Mouse (Mus musculus) gastrocnemius, postnatal 10 days (tissue): ENCODE data around the gene Ripk3. TPM values are rescaled to one million over a fixed set of nuclear protein-coding genes. Genes with fewer than 3 reads are reported as not detected.
A peak's percentile ranks its signal among the peaks of the same experiment; 100 is the strongest.

ENCODE experiments used
- DNase-seq: peaks from one replicate; pipeline ENCODE4 v3.0.0; 2021; ENCODE audit warnings: mixed read lengths
- total RNA-seq, 2 experiments: library from RNA; stranded (reverse); gene quantifications; 2 replicates each; pipeline ENCODE4 v1.2.3; 2021

The Ripk3 gene
- total RNA-seq, 2 experiments from 2014 or later: 3.9 to 4.2 TPM

DNA sequence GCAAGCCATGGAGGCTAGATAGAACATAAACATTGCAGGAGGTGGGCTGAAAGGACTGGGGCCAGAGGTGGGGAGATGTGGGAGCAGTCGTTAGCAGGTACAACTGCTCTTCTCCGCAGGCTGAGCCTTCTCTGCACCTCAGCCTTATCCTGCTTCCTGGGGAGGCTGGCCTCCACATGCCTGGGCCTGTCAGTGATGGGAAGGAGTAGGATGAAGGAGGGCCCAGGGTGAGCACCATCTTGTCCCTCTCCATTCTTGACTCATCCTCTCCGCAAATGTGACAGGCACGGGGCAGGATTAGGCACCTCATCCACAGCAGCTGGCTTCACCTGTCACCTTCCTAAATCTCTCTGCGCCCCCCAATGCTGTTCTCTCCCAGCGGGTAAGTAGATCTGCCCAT is 27.5 kb downstream of the Ripk3 start, which contains the start of gene Ltb4r2:
Ltb4r2 (plus strand) TSS at position 266 of the 400 bp plus-strand sequence.
- no peak for DNase-seq

DNA sequence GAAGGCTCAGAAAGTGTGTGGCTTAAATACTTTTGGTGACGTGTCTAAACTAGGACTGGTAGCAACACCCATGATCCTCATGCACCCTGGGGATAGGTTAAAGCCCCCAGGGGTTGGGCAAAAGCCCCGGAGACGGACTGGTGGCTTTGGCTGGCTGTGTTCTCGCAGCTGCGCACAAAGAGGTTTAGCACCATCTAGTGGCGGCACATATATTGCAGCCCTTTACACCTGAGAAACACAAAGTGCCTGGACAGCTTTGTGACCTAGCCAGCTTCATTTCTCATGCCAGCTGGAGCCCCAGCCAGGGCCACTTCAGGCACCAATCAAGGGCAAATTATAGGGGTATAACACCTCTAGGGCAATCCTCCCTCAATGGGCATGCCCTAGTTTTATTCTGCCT is 28.5 kb downstream of the Ripk3 start:
- DNase-seq: peak; percentile 85

DNA sequence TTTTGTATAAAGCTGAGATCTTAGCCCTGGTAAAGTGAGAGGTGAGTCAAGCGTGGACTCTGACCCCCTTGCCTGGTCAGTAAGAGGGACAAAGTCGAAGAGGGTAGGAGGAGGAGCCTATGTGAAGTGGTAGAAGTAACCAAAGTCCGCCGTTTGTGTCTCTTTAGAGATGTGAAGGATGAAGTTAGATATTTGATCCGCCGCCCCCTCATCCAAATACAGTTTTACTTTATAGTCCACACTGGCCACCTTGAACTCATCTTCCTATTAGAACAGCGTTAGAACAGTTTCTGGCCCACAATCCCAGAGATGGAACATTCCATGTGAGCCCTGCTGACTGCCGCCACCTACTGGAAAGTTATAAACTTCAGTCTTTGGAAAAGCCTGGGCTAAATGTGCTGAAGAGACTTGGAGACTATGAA is 30.3 kb downstream of the Ripk3 start, which contains the start of gene Cideb:
Cideb (minus strand) TSS at position 96 of the 422 bp plus-strand sequence.
- DNase-seq: no peak

- no peak for DNase-seq
These were observed 31.1 kb downstream of the Ripk3 start for GRCm38 (mm10) chr14:55757566-55757965.

DNA sequence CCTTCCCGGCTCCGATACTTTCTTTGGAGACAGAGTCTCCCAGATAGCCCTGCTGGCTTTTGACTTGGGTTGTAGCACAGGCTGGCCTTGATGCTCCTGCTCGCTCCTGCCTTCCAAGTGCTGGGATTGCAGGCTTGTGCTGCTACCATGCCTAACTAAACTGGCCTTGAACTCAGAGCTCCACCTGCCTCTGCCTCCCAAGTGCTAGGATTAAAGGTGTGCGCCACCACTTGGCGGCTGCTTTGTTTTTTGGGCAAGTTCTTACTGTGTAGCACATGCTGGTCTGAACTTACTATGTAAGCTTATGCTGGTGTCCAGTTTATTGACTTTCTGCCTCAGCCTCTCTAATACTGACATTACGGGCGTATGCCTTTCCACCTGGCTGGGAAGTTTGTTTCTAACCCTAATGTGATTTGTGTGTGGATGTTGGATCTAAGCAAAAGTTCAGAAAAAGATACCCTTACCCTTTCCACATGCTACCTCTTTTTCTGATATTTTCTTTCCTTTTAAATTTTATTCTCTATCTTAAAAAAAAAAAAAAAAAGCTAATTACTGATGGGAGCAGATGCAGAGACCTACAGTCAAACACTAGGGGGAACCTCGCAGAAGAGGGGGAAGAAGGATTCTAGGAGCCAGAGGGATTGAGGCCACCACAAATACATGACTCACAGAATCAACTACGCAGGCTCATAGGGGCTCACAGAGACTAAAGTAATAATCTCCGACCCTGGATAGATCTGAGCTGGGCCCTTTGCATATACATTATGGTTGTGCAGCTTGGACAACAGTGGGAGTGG is 41.4 kb downstream of the Ripk3 start:
- DNase-seq: no peak

- no peak for DNase-seq
These were observed 42.8 kb downstream of the Ripk3 start for GRCm38 (mm10) chr14:55745861-55746237.

DNA sequence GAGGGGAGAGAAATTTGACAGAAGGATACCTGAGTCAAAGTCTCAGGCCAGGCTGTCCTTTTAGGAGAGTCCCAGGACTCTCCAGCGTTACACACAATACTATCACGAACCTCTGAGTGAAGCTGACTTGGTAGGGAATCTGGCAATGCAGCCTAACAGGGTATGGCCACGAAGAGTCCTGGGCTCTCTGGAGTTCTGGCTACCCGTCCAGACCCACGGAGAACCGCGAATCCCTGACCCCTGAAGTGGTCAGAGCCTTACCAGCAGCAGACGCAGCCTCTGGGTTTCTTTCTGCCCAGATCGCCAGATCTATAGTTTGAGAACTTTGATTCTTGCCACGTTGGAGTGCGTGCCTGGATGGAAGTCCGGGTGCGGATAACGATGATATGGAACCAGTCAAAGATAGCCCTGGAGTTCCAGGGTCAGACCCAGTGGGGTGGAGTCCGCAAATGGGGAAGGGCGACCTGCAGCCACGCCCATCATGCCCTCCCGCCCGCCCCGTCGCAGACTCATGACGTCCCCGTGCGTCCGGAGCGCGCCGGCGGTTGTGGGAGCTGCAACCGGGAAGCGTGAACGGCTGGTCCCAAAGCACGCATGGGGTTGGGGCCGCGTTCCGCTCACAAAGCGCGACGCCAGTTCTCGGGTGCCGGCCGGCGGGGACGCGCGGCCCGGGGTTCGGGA is 43.3 kb downstream of the Ripk3 start, which contains the start of the genes Dhrs1 and Nop9:
Dhrs1 (minus strand) TSS at position 511 of the 681 bp plus-strand sequence.
Nop9 (plus strand) TSS at position 514 of the 681 bp plus-strand sequence.
- DNase-seq: peak; percentile 89

- DNase-seq: peak; percentile 87
These were observed 45.0 kb downstream of the Ripk3 start for GRCm38 (mm10) chr14:55743711-55744110.

DNA sequence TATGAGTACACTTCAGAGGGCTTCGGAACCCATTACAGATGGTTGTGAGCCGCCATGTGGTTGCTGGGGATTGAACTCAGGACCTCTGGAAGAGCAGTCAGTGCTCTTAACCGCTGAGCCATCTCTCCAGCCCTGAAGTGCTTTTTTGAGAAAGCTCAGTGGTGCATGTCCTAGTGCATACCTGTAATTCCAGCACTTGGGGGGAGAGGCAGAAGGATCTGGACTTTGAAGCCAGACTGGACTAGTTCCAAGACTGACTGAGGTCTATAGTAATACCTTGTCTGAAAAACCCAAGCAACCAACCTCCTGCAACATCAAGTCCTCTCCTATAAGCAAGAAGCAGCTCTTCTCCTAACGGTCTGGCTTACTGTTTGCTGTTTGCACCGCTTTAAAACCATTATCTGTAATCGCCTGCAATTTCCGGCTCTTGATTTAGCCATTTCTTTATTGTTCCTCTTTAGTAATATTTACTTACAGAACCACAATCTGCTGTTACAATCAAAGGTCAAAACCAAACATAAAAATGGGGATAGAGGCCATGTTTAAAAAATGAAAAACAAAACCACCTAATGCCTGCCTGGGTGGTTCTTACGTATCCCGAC is 51.5 kb downstream of the Ripk3 start:
- DNase-seq: no peak

- DNase-seq: no peak
These were observed 52.9 kb downstream of the Ripk3 start for GRCm38 (mm10) chr14:55735758-55736157.

GRCm38 (mm10) chr14:55735334-55735733 is 53.3 kb downstream of the Ripk3 start:
- no peak for DNase-seq

Other genes with a start within 250 kb of the Ripk3 start
- 10 to 100 TPM; 15.0 to 21.4 TPM for gene Pck2, start 248.6 kb downstream of the Ripk3 start, total RNA-seq
- 10 to 100 TPM; 61.1 to 61.2 TPM for gene Dcaf11, start 228.9 kb downstream of the Ripk3 start, total RNA-seq
- gene A730061H03Rik, start 228.5 kb downstream of the Ripk3 start, total RNA-seq: not detected
- gene Fitm1, start 213.2 kb downstream of the Ripk3 start, total RNA-seq: 100 to 1,000 TPM; 403 to 446 TPM
- 10 to 100 TPM; 56.3 to 58.7 TPM for gene Psme1, start 210.7 kb downstream of the Ripk3 start, total RNA-seq
- gene Emc9, start 203.6 kb downstream of the Ripk3 start, total RNA-seq: 10 to 100 TPM; 45.2 to 49.9 TPM
- 10 to 100 TPM; 74.4 to 85.8 TPM for gene Psme2, start 197.8 kb downstream of the Ripk3 start, total RNA-seq
- 10 to 100 TPM; 15.9 to 16.4 TPM for gene Rnf31, start 197.2 kb downstream of the Ripk3 start, total RNA-seq
- 1 to 10 TPM; 5.0 to 5.7 TPM for gene Irf9, start 185.3 kb downstream of the Ripk3 start, total RNA-seq
- gene Rec8, start 170.8 kb downstream of the Ripk3 start, total RNA-seq: under 1 TPM; 0.56 to 0.70 TPM
- gene Ipo4, start 152.9 kb downstream of the Ripk3 start, total RNA-seq: 10 to 100 TPM; 68.3 to 77.1 TPM
- 1 to 10 TPM; 1.1 to 2.7 TPM for gene Gm49378, start 151.0 kb downstream of the Ripk3 start, total RNA-seq
- 10 to 100 TPM; 29.2 to 33.2 TPM for gene Tm9sf1, start 145.1 kb downstream of the Ripk3 start, total RNA-seq
- 1 to 10 TPM in 1 of 2 experiments, under 1 TPM in 1; 0.54 to 1.1 TPM for gene Tssk4, start 138.7 kb downstream of the Ripk3 start, total RNA-seq
- gene Mdp1, start 128.4 kb downstream of the Ripk3 start, total RNA-seq: 10 to 100 TPM; 20.9 to 22.2 TPM
- 1 to 10 TPM; 5.9 to 8.6 TPM for gene Gmpr2, start 116.9 kb downstream of the Ripk3 start, total RNA-seq
- 100 to 1,000 TPM; 242 to 253 TPM for gene Nedd8, start 116.7 kb downstream of the Ripk3 start, total RNA-seq
- gene Tinf2, start 107.0 kb downstream of the Ripk3 start, total RNA-seq: 10 to 100 TPM; 11.7 to 14.9 TPM
- gene Tgm1, start 74.9 kb downstream of the Ripk3 start, total RNA-seq: under 1 TPM; 0.19 to 0.50 TPM
- gene Rabggta, start 66.6 kb downstream of the Ripk3 start, total RNA-seq: 10 to 100 TPM in 1 of 2 experiments, 1 to 10 TPM in 1; 9.4 to 10.2 TPM
- gene Dhrs1, start 43.2 kb downstream of the Ripk3 start, total RNA-seq: 10 to 100 TPM; 33.2 to 33.3 TPM
- 10 to 100 TPM; 13.4 to 15.2 TPM for gene Nop9, start 43.2 kb downstream of the Ripk3 start, total RNA-seq
- gene Cideb, start 30.4 kb downstream of the Ripk3 start, total RNA-seq: not detected
- gene Ltb4r2, start 27.4 kb downstream of the Ripk3 start, total RNA-seq: under 1 TPM; 0.07 to 0.14 TPM
- under 1 TPM; 0.16 to 0.61 TPM for gene Ltb4r1, start 22.9 kb downstream of the Ripk3 start, total RNA-seq
- gene Adcy4, start 4.8 kb downstream of the Ripk3 start, total RNA-seq: 1 to 10 TPM; 5.9 to 9.4 TPM
- 10 to 100 TPM in 1 of 2 experiments, 1 to 10 TPM in 1; 9.3 to 14.8 TPM for gene Nfatc4, start 34.3 kb upstream of the Ripk3 start, total RNA-seq
- gene Nynrin, start 65.1 kb upstream of the Ripk3 start, total RNA-seq: 10 to 100 TPM in 1 of 2 experiments, 1 to 10 TPM in 1; 9.3 to 15.3 TPM
- under 1 TPM; 0.16 to 0.29 TPM for gene Cbln3, start 95.5 kb upstream of the Ripk3 start, total RNA-seq
- 10 to 100 TPM in 1 of 2 experiments, 1 to 10 TPM in 1; 8.0 to 11.6 TPM for gene Khnyn, start 96.1 kb upstream of the Ripk3 start, total RNA-seq
- gene Sdr39u1, start 111.4 kb upstream of the Ripk3 start, total RNA-seq: 10 to 100 TPM; 73.3 to 82.4 TPM
- gene Cma1, start 155.8 kb upstream of the Ripk3 start, total RNA-seq: 10 to 100 TPM; 18.2 to 18.8 TPM
- 1 to 10 TPM in 1 of 2 experiments, under 1 TPM in 1; 0.65 to 1.5 TPM for gene Cma2, start 162.1 kb upstream of the Ripk3 start, total RNA-seq
- gene Mcpt1, start 229.1 kb upstream of the Ripk3 start, total RNA-seq: not detected
- gene Mcpt9, start 241.6 kb upstream of the Ripk3 start, total RNA-seq: not detected